Mouse (Mus musculus) liver, embryonic 14.5 days (tissue): ENCODE measurements around the gene Hsd17b3.

ENCODE experiments used
- CTCF ChIP-seq: IDR thresholded peaks from 2 replicates; pipeline ENCODE4 v1.5.1; 2016; ENCODE audit warnings: antibody characterized with exemption, low read depth, control low read depth
- EP300 ChIP-seq: IDR thresholded peaks from 2 replicates; pipeline ENCODE4 v1.6.1; 2016; ENCODE audit warnings: antibody characterized with exemption, low read depth

DNA sequence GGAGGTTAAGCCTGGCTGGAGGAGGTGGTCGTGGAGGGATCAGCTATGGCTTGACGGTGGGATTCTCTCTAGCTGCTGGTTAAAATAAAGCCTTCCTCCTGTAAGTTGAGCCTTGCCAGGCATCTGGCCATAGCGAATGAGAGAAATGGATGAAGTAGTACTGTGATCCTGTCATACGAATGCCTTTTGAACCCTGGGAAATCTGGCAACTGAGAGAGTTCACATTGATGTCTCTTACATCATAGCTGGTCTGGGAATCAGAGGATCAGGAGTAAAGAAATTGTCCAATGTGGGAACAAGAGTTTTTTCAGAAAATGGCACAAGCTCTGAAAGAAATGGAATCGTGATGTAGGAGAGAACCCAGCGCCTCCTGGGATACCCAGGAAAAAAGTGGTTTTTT is 55.1 kb downstream of the Hsd17b3 start:
- TF ChIP-seq CTCF (no peak), EP300 (no peak)
